8 mouse cellular contexts compared by ENCODE assay signal in the genomic region with DNA sequence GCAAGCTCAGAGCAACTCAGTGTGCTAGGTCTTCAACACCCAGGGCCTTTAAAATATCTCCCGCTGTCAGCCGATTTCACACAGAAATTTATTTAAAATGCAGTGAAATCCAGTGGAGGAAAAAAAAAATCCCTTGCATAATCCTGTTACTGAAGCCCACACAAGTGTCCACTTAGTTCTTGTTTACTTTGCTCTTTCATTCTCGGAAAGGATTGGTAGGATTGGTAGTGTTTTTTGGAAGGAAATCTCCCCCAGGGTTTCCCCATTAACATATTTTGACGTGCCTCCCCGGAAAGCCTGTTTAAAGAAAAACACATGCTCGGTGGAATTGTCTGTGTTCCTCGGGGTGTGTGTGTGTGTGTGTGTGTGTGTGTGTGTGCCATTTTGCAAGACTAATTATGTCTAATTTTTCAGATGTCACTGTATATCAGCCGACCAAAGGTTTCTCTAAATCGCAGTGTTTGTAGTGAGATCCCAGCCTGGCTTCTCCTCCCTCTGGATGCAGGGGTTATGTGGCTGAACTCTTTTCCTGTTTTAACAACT. TPM values are rescaled to one million over a fixed set of nuclear protein-coding genes. Genes with fewer than 3 reads are reported as not detected.
DNase-seq lines count a peak whose midpoint lies in the region; ATAC-seq and TF ChIP-seq lines count a peak whose summit lies in the region.

No protein-coding gene starts in this region.

- peak overlapping the region; percentile 54 for H3K4me3 ChIP-seq in erythroblast, embryonic 14.5 days (replicated peaks)
- H3K4me3 ChIP-seq in E14TG2a.4 (replicated peaks; ENCODE audit: low read length), result peak overlapping the region; percentile 80
- peak overlapping the region; percentile 35 for H3K4me3 ChIP-seq in forebrain, embryonic 16.5 days (replicated peaks; ENCODE audit: low read length)
- H3K4me3 ChIP-seq in limb, embryonic 15.5 days, result peak overlapping the region; percentile 54
- H3K4me3 ChIP-seq in stomach, embryonic 14.5 days (ENCODE audit: low read depth, low read length), result peak overlapping the region; percentile 47

- no peak overlapping the region for H3K27ac ChIP-seq in forebrain, embryonic 16.5 days (ENCODE audit: low read length)
- peak overlapping the region; percentile 5; the same call in 1 of the 2 replicates for H3K27ac ChIP-seq in limb, embryonic 15.5 days
- peak overlapping the region; percentile 56 for H3K27ac ChIP-seq in stomach, embryonic 14.5 days (ENCODE audit: low read length)

- peaks cover 5% of the 10 kb centered on the region; the same call in 1 of the 2 replicates for H3K9me3 ChIP-seq in erythroblast, embryonic 14.5 days (ENCODE audit: control insufficient read depth, low read length)
- H3K9me3 ChIP-seq in E14TG2a.4 (ENCODE audit: low read length), result peaks cover 7% of the 10 kb centered on the region
- no peaks in the 10 kb centered on the region for H3K9me3 ChIP-seq in forebrain, embryonic 16.5 days (ENCODE audit: control insufficient read depth, low read length)
- no peaks in the 10 kb centered on the region for H3K9me3 ChIP-seq in limb, embryonic 15.5 days
- H3K9me3 ChIP-seq in stomach, embryonic 14.5 days (ENCODE audit: control insufficient read depth, low read depth, low read length), result 0 out of 2 replicates have a peak, but pooled peaks cover 2% of the 10 kb centered on the region

- H3K27me3 ChIP-seq in erythroblast, embryonic 14.5 days (ENCODE audit: control insufficient read depth), result peaks cover 27% of the 10 kb centered on the region
- peaks cover 49% of the 10 kb centered on the region for H3K27me3 ChIP-seq in E14TG2a.4 (ENCODE audit: insufficient read depth, low read length)
- H3K27me3 ChIP-seq in forebrain, embryonic 16.5 days (replicated peaks; ENCODE audit: control insufficient read depth, insufficient read depth, low read length), result peaks cover 6% of the 10 kb centered on the region; the same call in 1 of the 2 replicates
- no peaks in the 10 kb centered on the region for H3K27me3 ChIP-seq in limb, embryonic 15.5 days
- no peaks in the 10 kb centered on the region for H3K27me3 ChIP-seq in stomach, embryonic 14.5 days (ENCODE audit: control insufficient read depth, insufficient read depth, low read length)

- peaks cover 4% of the 10 kb centered on the region for H3K4me1 ChIP-seq in erythroblast, embryonic 14.5 days (ENCODE audit: control insufficient read depth)
- H3K4me1 ChIP-seq in E14TG2a.4 (replicated peaks; ENCODE audit: low read depth, low read length), result peaks cover 17% of the 10 kb centered on the region
- H3K4me1 ChIP-seq in forebrain, embryonic 16.5 days (replicated peaks; ENCODE audit: control insufficient read depth, insufficient read depth, low read length), result peaks cover 9% of the 10 kb centered on the region
- H3K4me1 ChIP-seq in limb, embryonic 15.5 days, result peaks cover 7% of the 10 kb centered on the region
- no peaks in the 10 kb centered on the region for H3K4me1 ChIP-seq in stomach, embryonic 14.5 days (ENCODE audit: control insufficient read depth, insufficient read depth, low read length)

- H3K36me3 ChIP-seq in erythroblast, embryonic 14.5 days (ENCODE audit: control insufficient read depth), result no peaks in the 10 kb centered on the region
- H3K36me3 ChIP-seq in E14TG2a.4 (ENCODE audit: insufficient read depth, low read length), result no peaks in the 10 kb centered on the region
- H3K36me3 ChIP-seq in forebrain, embryonic 16.5 days (ENCODE audit: control insufficient read depth, insufficient read depth), result no peaks in the 10 kb centered on the region
- no peaks in the 10 kb centered on the region for H3K36me3 ChIP-seq in limb, embryonic 15.5 days
- H3K36me3 ChIP-seq in stomach, embryonic 14.5 days (ENCODE audit: control insufficient read depth, insufficient read depth, low read length), result no peaks in the 10 kb centered on the region

- no peak for TF ChIP-seq CTCF in E14TG2a.4 (conservative IDR thresholded peaks at IDR 0.05; ENCODE audit: low read length)

- ATAC-seq in erythroblast, adult 5-6 weeks (replicated peaks; ENCODE audit: low FRiP score, poor library complexity, severe bottlenecking), result no peak
- peak; percentile 43 for ATAC-seq in forebrain, embryonic 16.5 days
- no peak for ATAC-seq in limb, embryonic 15.5 days (ENCODE audit: insufficient number of reproducible peaks, low FRiP score, low TSS enrichment, low read depth)
- no peak for ATAC-seq in stomach, embryonic 14.5 days (ENCODE audit: insufficient number of reproducible peaks, insufficient read depth, low FRiP score, low read depth)

- DNase-seq in thymus, postnatal 0 days (ENCODE audit: low spot score), result no peak
- no peak for DNase-seq in B cell, adult 2 months

- WGBS in forebrain, embryonic 16.5 days, result 9% methylated on average over 9 of the region's 9 CpGs
- 8% methylated on average over 9 of the region's 9 CpGs for WGBS in limb, embryonic 15.5 days
- 6% methylated on average over 9 of the region's 9 CpGs for WGBS in stomach, embryonic 14.5 days

- H3K4me2 ChIP-seq in forebrain, embryonic 16.5 days (ENCODE audit: low read length), result peak overlapping the region; percentile 70
- peak overlapping the region; percentile 95 for H3K4me2 ChIP-seq in limb, embryonic 15.5 days
- H3K4me2 ChIP-seq in stomach, embryonic 14.5 days (replicated peaks; ENCODE audit: low read depth, low read length), result peak overlapping the region; percentile 78

- peak overlapping the region; percentile 27; the same call in 1 of the 2 replicates for H3K9ac ChIP-seq in forebrain, embryonic 16.5 days (replicated peaks; ENCODE audit: low read depth, low read length)
- H3K9ac ChIP-seq in limb, embryonic 15.5 days, result 0 out of 2 replicates have a peak overlapping the region, but pooled peaks have one; percentile 66
- H3K9ac ChIP-seq in stomach, embryonic 14.5 days (replicated peaks; ENCODE audit: low read depth, low read length), result no peak overlapping the region

RNA-seq across cellular contexts. Expression of gene Cd302, which starts 1.0 kb away (rescaled TPM):
- 0.04 TPM in 1 of 2 replicates, not detected in the other for polyA plus RNA-seq in erythroblast, embryonic 14.5 days (2012)
- total RNA-seq in erythroblast, adult 5-6 weeks (2015; ENCODE audit: low replicate concordance), result 5.4 and 14.8 TPM in 2 replicates
- 1.4 and 2.6 TPM in 2 replicates for total RNA-seq in erythroblast, adult 5-6 weeks (2017; ENCODE audit: low replicate concordance)
- polyA plus RNA-seq in forebrain, embryonic 16.5 days (2015; fragmentation: Nextera tagmentation; extraction: Ambion mirVana), result 8.6 and 12.3 TPM in 2 replicates
- 37.5 and 38.1 TPM in 2 replicates for polyA plus RNA-seq in limb, embryonic 15.5 days (2015; fragmentation: Nextera tagmentation; extraction: Ambion mirVana)
- polyA plus RNA-seq in stomach, embryonic 14.5 days (2014; fragmentation: Nextera tagmentation; extraction: Ambion mirVana), result 41.4 and 47.5 TPM in 2 replicates
- 10.4 and 13.4 TPM in 2 replicates for polyA plus RNA-seq in thymus, postnatal 0 days (2015; fragmentation: Nextera tagmentation; extraction: Ambion mirVana)
